Mouse (Mus musculus): ENCODE results near the gene Itih4.

The Itih4 gene

GRCm38 (mm10) chr14:30886204-30886603 lies at the start of gene Itih4:
Itih4 (plus strand) TSS chr14:30886476.
- DNase-seq: no peak

GRCm38 (mm10) chr14:30837416-30837996 lies 48.8 kb upstream of the Itih4 start:
- DNase-seq: no peak

- no peak for DNase-seq
Measured at GRCm38 (mm10) chr14:30843701-30844100, 42.6 kb upstream of the Itih4 start.

GRCm38 (mm10) chr14:30850504-30850903 lies 35.8 kb upstream of the Itih4 start:
- no peak for DNase-seq

GRCm38 (mm10) chr14:30852325-30852724 lies 34.0 kb upstream of the Itih4 start:
- DNase-seq: no peak

GRCm38 (mm10) chr14:30855316-30855715 lies 31.0 kb upstream of the Itih4 start:
- DNase-seq: no peak

GRCm38 (mm10) chr14:30856885-30857507 lies 29.3 kb upstream of the Itih4 start:
- no peak for DNase-seq

- DNase-seq: no peak
Measured at GRCm38 (mm10) chr14:30857990-30858389, 28.3 kb upstream of the Itih4 start.

GRCm38 (mm10) chr14:30861421-30862125 lies 24.7 kb upstream of the Itih4 start:
- no peak for DNase-seq

- DNase-seq: no peak
Measured at GRCm38 (mm10) chr14:30862368-30862767, 23.9 kb upstream of the Itih4 start.

GRCm38 (mm10) chr14:30865311-30865710 lies 21.0 kb upstream of the Itih4 start:
- no peak for DNase-seq

- DNase-seq: peak; percentile 86 to 89
Measured at GRCm38 (mm10) chr14:30867042-30867441, 19.2 kb upstream of the Itih4 start.

- DNase-seq: no peak
Measured at GRCm38 (mm10) chr14:30868826-30869225, 17.4 kb upstream of the Itih4 start.

- no peak for DNase-seq
Measured at GRCm38 (mm10) chr14:30869391-30869801, 16.9 kb upstream of the Itih4 start.

GRCm38 (mm10) chr14:30870206-30871147 lies 15.8 kb upstream of the Itih4 start:
- DNase-seq: peak; percentile 62 to 69

- DNase-seq: peak; percentile 36 to 54
Measured at GRCm38 (mm10) chr14:30874095-30874700, 12.1 kb upstream of the Itih4 start.

GRCm38 (mm10) chr14:30875130-30875865 lies 11.0 kb upstream of the Itih4 start:
- peak in 1 of 2 experiments; percentile 45 for DNase-seq

- peak; percentile 54 to 70 for DNase-seq
Measured at GRCm38 (mm10) chr14:30875955-30876354, 10.3 kb upstream of the Itih4 start.

GRCm38 (mm10) chr14:30876451-30876850 lies 9.8 kb upstream of the Itih4 start:
- DNase-seq: no peak

- no peak for DNase-seq
Measured at GRCm38 (mm10) chr14:30877827-30878226, 8.4 kb upstream of the Itih4 start.

- peak; percentile 34 to 55 for DNase-seq
Measured at GRCm38 (mm10) chr14:30878958-30879571, 7.2 kb upstream of the Itih4 start, which contains the start of gene Mustn1. Mustn1 (plus strand) TSS chr14:30879200.
